Mouse (Mus musculus): ENCODE results near the gene Hist2h2ab.
"Not testable (repeated sequence)": the region's sequence is repeated elsewhere in the genome, so short reads cannot be mapped to it uniquely, and the experiment has no call there.

Hist2h2ab gene

DNA sequence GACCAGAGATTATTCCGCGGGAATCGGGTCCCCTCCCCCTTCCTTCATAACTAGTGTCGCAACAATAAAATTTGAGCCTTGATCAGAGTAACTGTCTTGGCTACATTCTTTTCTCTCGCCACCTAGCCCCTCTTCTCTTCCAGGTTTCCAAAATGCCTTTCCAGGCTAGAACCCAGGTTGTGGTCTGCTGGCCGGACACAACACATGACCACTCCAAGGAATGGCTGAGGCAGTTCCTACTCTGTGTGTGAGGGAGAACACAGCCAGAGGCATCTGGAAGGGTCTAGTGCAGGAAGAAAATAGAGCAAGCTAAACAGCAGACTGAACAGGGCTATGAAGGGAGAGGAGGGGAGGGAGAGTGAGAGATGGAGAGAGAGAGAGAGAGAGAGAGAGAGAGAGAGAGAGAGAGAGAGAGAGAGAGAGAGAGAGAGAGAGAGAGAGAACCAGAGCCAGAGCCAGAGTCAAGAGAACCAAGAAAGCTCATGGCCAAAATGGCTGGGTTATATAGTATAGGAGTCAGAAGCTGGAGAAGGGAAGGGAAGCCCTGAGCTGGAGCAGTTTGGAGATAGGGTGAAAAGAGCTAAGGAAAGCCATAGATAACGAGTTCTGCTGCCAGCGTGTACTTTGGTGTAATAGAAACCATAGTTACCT, 20.9 kb upstream of the Hist2h2ab start:
- not testable (repeated sequence) for DNase-seq

DNA sequence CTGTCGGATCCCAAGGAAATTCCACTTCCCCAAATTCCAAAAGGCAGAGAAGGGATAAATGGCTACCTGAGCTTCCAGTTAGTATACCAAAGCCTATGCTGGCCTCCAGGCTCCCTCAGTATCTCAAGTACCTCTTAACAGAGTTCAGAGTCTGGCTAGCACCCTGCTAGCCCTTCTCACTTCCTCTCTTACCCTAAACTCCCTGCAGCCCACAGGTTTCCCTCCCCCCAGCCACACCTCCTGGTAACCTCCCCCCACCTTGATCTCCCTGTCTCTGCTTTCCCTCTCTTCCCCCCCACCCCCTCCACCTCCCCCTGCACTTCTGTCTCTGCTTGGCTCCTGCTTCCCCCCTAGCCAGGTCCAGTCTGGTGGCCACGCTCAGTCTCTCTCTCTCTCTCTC, 19.9 kb upstream of the Hist2h2ab start:
- DNase-seq = no peak

DNA sequence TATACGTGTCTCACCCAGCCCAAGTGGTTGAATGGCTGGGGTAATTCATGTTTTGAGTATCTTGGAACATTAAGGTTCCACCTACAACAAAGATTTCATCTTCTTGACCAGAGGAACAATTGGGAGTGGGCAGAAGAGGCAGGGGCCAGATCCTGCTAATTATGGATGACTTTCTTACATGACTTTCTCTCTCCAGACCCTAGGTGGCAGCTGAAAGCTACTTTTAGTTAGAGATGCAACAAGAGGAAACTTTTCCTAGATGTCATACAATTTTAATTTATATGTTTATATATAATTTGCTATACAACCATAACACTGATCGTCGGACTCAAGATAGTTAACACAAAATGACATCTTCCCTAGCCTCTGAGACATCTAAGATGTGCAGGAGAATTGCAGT, 11.8 kb upstream of the Hist2h2ab start:
- DNase-seq = no peak

DNA sequence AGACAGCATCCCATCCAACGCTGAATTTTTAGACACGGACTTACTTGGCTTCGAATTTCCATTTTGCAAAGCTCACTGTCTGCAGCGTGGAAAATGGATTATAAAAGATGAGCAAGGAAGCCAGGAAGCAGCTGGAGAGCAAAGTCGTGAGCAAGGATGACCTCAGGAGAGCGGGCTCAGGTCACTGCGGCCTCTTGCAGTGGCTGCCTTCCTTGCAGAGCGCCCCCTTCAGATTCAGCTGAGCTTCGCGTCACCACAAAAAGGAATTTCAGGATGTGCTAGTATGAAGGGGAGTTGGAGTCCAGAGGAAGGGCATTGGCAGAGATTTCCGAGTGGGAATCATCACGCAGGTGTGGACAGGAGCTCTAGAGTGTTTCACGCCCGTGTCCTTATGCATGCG, 10.4 kb upstream of the Hist2h2ab start:
- DNase-seq = peak in 1 of 2 experiments; percentile 36

DNA sequence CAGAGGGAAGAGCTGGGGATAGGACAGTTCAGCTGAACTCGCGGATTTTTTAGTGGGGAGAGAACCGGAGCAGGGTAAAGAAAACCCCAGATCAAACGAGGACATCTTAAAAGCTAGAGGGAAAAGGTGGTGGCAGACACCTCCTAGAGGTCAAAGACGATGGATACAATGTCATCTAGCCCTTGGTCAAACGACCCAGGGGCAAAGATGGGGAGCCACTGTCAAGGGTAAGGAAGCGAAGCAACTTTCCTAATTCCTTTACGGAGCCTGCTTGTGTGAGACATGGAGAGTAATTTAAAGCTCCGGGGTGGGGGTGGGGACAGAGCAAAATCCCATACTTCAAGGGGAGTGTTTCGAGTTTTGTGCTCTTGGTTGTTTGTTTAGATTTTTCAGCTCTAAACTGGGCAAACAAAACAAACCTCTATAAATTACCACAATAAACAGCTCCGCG, 449 bp upstream of the Hist2h2ab start:
- peak in 1 of 2 experiments; percentile 21 for DNase-seq

DNA sequence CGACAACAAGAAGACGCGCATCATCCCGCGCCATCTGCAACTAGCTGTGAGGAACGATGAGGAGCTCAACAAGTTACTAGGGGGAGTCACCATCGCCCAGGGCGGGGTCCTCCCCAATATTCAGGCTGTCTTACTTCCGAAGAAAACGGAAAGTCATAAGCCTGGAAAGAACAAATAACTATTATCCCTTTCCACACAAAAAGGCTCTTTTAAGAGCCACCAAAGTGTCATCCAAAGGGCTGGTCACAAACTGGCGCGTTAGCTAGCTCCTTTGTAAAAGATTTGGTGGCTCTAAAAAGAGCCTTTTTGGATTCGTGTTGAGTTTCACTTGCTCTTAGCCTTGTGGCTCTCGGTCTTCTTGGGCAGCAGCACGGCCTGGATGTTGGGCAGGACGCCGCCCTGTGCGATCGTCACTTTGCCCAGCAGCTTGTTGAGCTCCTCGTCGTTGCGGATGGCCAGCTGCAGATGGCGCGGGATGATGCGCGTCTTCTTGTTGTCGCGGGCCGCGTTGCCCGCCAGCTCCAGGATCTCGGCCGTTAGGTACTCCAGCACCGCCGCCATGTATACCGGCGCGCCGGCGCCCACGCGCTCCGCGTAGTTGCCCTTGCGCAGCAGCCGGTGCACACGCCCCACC, 583 bp downstream of the Hist2h2ab start:
- DNase-seq = peak in 1 of 2 experiments; percentile 15

DNA sequence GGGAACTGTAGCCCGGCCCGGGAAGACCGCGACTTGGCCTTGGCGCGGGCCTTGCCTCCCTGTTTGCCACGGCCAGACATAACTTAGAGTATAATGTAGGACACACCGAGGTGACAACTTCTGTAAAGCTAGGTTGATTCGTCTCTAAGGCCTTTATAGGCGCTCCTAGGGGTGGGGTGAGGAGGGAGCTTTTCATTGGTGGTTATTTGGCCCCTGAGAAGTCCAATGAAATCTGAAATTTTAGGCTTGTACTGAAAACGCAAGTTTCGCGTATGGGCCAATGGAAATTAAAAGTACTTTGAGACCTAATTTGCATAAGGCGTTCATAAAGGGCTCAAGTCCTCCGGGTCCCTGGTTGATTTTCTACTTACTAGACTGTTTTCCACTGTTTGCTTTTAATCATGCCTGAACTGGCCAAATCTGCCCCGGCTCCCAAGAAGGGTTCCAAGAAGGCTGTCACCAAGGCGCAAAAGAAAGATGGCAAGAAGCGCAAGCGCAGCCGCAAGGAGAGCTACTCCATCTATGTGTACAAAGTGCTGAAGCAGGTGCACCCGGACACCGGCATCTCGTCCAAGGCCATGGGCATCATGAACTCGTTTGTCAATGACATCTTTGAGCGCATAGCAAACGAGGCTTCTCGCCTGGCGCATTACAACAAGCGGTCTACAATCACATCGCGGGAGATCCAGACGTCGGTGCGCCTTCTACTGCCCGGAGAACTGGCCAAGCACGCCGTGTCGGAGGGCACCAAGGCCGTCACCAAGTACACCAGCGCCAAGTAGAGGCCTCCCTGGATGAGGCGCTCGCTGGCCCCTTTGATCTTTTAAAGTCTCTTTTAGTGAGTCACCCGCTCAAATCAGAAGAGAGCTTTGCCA, 1.3 kb downstream of the Hist2h2ab start, which contains the start of the genes Hist2h2ac and Hist2h2be:
Hist2h2ac (minus strand) TSS at position 116 of the 875 bp plus-strand sequence.
Hist2h2be (plus strand) TSS at position 355 of the 875 bp plus-strand sequence.
- DNase-seq = peak; percentile 85 to 91

DNA sequence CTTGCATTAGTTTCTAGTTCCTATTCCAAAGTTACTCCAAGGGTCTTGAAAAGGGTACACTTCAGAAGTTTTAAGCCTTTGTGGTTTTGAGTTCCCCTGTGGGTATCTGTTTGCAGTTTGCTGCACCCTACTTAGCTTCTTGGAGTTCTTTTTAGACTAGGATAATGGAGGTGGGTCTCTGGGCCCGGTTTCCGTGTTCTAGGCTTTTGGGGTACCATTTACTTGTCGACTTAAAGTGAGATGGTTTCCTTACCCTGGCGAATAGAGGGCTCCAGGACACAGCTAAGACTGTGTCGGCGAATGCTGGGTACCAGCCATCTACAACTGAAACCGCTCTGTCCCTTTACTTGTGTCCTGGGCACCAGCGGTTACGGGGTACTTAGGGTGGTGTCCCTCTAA, 2.0 kb downstream of the Hist2h2ab start:
- DNase-seq = no peak

DNA sequence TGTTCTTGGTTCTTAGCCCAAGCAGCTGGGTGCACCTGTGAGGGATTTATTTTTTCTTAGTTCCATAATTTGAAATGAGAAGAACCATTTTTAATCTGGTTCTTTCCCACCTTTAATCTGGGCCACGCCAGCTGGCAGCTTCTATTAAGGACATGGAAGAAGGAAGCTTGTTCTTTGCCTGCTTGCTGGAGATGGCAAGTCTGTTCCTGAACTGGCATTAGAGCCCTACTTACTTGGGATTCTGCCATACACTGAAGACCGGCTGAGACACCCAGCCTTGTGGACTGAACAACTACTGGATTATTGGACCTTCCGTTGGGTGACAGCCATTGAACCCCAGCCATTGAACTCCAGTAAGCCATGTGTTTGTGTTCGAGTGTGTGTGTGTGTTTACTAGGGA, 3.1 kb downstream of the Hist2h2ab start:
- DNase-seq = no peak

DNA sequence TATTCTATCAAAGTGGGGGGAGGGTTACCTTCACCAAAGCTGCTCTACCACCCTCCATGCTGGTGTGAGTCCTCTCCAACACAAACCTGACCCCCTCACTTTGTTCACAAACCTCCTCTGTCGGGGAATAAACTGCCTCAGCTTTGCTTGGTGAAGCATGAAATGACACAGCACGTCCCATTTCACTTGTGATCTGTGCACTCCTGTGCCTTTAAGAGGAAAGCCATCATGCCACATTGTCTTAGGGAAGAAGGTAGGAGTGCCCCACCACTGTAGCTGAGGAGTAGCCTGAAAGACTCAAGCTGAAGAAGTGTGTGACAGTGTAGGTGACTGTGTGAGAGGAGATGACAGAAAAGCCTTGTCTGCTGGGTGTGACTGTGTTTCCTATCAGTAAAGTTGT, 5.8 kb downstream of the Hist2h2ab start:
- DNase-seq = no peak

DNA sequence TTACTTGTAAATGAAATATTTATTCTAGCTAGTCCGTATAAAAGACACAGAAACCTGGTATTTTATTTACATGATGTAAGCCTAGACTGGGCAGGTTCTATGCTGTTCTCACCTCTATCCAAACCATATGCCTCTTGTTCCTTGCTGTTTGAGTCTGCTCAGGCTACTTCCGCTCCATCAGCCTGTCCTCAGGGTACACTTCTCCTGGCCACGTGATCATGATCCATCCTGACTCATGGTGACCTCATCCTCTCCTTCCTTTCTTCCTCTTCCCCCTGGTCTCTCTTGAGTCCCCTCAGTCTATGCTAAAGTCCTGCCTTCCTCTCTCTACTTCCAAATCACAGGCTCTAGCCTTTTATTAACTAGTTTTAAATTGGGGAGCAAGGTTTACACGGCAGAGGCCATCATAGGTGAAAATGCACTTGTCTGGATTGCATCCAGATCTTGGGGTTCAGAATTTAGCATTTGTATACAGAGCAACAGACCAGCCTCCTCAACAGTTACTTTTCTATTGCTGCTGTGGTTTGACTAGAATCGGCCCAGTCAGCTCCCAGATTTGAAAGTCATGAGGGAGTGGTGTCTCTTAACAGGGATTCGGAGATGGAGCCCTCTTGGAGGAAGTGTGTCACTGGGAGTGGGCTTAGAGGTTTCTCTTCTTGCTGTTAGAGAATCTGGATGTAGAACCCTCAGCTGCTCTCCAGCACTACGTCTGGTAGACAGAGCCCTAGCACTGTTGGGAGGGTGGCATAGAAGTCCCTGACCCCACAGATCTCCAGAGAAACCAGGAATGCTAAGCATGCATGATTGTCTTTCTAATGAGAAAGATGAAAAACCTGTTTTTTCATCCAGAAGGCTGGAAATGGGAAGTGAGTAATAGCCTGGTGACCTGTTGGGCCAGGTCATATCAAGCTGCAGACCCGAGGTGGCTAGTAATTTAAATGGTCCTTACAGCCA, 7.3 kb downstream of the Hist2h2ab start:
- no peak for DNase-seq

DNA sequence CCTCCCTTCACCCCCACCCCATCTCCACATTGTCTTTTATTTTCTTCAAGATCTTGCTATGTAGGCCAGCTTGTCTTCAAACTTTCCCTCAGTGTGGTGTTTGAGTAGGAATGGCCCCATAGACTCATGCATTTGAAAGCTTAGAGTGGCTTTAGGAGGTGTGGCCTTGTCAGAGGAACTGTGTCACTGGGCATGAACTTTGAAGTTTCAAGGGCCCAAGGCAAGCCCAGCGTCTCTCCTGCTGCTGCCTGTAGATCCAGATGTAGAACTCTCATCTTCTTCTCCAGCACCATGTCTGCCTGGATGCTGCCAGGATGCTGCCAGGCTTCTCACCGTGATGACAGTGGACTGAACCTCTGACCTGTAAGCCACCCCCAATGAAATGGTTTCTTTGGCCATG, 9.2 kb downstream of the Hist2h2ab start:
- no peak for DNase-seq

DNA sequence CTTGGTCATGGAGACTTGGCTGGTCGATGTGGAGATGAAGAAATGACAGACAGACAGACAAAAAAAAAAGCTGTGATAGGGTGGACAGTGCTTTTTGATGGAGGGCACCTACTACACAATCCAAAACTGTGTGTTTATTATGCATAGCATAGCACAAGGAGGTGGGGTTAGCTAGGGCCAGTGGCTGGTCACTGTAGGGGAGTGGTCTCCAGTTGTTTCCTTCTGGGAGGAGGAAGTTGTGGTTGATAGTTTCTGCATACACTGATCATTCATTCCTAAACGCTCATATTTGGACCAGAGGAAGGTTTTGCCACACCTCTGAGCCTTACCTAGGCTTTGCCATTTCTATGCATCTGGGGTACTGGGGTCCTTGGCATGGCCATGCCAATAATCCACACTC, 10.7 kb downstream of the Hist2h2ab start:
- DNase-seq = no peak

DNA sequence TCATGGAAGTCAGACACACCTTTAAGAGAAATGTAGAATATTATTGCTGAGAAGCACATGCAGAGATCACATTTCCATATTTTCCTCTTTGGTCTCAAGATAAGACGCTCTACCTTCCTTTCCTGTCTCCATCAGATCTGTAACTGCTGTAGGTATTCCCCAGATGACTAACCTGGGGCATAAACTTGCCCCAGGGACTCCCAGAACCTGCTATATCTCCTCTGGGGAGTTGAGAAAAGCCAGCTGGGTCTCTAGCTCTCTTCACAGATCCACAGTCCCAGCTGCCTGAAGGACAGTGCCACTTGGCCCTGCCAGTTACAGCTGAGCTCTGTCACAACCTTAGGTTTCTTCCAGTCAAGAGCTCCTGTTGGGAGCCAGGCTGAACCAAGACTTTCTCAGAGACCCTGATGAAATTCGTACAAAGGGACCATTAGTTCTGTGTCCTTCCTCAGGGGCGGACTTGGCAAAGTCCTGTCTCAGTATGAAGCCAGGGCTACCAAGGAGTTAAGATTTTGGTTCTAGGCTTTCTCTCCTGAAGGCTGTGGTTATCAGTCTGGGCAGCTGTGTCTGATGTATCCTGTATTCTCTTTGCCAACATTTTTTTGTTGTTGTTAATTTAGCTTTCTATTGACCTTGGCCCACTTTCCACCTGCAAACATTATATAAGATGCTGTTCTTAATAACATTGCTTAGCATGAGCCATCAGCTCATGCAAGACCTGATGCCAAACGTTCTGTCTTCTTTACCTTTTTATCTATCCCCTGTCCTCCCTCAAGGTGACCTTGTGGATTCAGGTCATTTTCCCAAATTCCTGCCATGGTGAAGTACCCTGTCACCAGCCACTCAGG, 11.5 kb downstream of the Hist2h2ab start:
- DNase-seq = no peak

DNA sequence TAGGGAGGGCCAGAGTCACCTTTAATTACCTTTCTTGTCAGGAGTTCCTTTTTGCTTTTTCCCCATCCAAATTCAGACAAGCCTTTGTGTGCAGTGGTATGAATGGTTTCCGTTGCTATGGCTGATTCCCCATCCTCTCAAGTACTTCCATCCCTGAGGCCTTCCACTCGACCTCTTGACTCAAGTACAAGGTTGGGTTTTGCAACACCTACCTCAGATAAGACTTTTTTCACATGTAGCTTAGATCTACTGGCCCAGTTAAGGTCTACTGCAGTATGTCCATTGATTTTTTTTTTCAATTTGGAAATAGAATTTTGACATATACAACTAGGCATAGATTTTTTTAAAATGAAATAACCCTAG, 12.1 kb downstream of the Hist2h2ab start:
- DNase-seq = no peak

DNA sequence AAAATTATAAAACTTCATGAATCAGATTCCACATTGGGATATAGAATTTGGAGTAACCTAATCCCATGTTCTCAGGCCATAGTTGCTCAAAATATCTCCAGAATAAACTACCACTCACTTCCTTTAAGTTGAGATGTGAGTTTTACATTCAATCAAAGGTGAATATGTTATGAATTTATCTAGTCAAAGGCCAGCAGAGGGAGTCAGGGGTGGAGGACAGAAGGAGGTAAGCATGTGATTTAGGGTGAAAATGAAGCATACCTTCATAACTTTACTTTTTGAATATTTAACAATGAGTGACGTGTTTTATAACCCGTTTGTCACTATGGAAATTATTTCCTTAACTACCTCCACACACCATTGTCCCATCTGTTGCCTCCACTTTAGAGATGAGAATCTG, 15.2 kb downstream of the Hist2h2ab start:
- DNase-seq = no peak

DNA sequence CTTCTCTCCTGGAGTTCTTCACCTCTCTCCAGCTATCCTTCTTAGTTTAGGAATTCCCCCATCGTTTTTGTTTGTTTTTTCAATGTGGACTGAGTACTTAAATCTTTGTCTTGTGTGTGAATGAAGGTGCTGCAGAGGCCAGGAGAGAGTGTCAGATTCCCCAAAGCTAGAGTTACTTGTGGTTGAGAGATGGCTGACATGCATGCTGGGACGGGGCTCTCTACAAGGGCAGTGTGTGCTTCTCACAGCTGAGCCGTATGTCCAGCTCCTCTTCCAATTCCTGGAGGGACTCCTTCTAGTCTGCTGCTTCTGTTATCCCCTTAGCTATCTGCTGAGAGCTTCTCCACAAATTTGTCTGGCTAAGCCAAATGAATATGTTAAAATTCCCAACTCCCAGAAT, 16.2 kb downstream of the Hist2h2ab start:
- no peak for DNase-seq

DNA sequence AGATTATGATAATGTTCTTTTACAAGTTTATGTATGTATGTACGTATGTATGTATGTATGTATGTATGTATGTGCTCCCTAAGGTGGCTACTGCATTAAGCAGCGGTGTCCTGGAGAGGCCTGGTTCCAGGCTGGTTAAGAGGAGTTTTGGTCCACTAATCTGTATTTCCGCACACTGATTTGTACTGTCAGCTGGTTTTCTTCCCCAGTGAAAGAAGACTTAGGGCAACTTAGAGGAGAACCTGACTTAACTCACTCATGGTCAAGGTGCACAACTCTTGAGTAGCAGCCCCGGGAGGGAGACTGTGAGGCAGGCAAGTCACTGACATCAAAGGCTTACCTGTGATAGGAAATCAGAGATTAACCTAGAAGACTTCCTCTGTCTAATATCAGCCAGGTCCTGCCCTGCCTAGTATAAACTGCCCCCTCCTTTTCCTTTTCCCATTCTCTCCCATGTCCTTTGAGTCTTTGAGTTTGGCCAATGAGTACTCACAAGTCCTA, 17.2 kb downstream of the Hist2h2ab start:
- DNase-seq = no peak

DNA sequence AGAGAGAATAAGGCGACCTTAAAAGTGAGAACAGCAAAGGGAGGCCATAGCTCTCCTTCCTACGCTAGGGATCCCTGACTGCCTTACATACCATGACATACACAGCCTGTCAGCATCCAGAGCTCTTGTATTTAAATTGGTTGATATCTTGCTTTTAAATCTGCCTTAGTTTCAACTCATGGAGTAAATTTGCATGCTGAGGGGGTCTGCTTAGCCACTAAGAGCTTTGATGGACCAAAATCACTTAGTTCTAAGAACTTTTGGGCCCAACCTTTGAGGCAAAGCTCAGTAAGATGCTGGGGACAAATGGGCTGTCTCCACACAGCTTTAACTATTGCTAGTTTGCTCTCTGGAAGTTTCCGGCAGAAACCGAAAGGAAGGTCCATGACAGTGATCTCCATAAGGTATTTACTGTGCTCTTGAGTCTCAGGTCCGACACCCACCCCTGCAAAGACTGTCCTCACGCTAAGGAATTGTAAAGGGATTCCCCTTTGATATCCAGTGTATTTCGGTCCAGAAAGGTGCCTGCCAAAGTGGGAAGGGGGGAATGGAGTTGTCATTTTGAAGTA, 17.8 kb downstream of the Hist2h2ab start:
- DNase-seq = no peak

DNA sequence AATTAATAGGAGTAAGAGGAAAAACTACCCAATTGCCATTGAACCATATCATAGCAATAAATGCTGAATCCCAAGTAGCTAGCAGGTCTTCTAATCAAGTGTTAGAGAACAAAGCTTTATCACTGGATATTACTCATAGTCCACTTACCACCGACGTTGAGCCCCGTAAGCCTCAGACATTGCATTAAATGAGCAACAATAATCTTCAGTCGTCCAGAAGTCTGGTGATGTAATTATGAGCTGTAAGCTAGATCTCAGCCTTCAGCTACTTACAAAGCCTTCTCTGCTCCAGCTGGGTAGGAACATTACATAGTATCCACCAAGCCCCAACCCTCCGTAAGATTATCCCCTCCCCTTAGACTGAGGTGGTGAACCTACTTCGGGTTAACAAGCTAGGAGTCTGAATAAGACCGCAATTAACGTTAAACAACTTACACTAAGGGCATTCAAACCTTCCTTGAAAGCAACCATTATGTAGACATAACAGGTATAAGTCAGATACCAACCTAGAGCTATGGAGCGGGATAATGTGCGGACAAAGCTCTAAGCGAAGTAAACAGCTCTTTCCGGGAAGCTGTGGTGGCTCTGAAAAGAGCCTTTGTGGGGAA, 18.3 kb downstream of the Hist2h2ab start:
- DNase-seq = no peak
